Mouse (Mus musculus): ENCODE data around the gene Myo1a.
A peak's percentile ranks its signal among the peaks of the same experiment; 100 is the strongest.

Myo1a gene

DNA sequence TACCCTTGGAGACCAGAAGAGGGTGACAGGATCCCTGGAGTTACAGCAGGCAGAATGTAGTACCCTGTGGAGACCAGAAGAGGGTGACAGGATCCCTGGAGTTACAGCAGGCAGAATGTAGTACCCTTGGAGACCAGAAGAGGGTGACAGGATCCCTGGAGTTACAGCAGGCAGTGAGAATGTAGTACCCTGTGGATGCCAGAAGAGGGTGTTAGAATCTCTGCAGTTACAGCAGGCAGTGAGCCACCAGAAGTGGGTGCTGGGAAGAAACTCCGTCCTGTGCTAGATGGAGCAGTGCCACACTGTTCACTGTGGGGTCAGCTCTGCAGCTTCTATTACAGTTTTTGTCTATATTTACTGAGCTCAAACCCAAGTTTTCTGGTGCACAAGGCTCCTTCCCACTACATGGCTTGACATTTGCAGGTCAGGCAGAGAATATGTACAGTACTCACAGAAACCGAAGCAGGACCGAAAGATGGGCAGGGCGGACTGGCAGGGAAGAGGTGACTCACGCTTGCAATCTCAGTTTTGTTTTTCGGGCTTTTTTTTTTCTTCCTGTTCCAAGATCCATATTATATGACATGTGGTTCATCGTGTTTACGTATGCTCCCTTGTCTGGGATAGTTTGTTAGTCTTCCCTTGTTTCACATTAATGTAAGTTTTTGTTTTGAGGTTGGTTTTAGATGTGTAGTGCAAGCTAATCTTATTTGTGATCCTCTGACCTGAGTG is 30.0 kb upstream of the Myo1a start:
- DNase-seq (ENCODE audit: low spot score): peak; percentile 79

DNA sequence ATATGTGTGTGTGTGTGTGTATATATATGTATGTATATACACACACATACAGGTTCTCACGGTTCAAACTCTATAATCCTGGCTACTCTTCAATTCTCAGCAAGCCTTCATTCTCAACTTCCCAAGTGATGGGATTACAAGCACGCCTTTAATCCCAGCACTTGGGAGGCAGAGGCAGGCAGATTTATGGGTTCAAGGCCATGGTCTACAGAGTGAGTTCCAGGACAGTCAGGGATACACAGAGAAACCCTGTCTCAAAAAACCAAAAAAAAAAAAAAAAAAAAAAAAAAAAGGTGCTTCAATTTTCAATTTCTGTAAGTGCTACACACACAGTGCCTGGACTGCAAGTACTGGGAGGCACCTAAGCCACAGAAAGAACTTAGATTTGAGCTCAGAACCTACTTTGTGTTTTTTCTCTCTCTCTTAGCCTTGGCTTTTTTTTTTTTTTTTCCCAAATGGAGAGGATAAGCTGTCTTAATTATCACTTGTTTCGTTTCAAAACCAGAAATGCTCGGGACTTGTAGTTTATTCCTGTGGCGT is 29.0 kb upstream of the Myo1a start:
- no peak for DNase-seq (ENCODE audit: low spot score)

DNA sequence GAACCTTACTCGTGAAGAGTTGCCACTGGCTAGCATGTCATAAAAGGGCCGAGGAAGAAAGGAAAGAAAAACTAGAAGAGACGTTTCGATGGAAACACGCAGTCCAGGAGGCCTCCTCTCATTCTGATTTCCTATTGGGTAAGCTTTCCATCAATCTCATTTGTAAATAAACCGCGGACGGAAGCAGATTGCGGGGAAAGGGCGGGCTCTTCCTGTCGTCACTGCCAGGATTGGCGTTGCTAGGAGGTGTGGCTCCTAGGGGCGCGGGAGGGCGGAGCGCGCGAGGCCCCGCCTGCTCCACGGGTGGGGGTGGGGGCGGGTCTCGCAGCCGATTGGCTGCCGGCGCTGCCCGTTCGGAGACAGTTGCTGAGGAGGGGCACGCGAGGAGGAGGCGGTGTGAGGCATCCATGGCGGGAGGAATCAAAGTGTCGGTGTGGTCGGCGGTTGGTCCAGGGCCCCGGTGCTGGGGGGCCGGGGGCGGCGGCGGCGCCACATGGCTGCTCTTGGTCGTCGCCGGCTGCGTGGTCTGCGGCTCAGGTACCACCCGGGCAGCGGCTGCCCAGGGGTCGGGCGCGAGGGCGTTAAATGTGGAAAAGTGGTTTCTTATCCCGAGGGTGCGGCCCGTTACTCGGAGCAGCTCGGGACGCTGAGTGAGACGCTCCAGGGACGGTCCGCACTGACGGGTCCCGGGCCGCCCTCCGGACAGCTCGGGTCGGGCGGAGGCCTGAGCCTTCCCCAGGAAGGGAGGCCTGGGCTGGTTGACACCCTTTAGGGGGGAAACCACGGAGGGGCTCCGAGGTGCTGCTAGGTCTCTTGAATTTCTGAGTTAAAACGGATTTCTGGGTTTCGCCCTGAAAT is 28.1 kb upstream of the Myo1a start:
- peak; percentile 96 for DNase-seq (ENCODE audit: low spot score)

DNA sequence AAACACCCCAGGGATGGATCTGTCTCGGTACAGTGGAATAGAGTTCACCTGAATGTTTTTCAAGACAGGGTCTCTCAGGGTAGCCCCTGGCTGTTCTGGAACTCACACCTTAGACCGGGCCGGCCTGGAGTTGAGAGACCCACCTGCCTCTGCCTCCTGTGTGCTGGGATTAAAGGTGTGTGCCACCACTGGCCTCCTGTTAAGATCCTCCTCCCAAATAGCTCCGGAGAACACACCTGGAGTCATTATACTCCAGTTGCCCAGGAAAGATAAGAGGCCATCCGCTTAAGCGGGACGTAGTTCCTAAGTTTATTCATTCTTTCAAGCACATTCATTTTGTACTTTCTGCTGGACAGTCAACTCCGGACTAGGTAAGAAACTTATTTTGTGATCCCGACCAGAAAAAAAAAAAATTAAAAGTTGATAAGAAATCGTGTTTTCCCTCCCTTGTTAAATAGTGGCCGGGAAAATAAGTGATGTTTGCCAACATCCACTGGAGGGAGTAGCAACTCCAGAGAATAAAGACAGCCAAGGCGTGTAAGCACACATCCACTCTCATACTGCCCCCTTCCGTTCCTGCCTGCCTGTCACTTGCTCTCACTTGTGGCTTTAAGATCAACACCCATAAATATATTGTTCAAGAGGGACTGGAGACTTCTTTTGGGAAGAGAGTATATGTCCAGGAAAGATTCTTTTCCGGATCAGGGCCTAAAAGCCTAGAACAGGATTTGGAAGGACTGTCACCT is 27.2 kb upstream of the Myo1a start:
- peak; percentile 91 for DNase-seq (ENCODE audit: low spot score)

DNA sequence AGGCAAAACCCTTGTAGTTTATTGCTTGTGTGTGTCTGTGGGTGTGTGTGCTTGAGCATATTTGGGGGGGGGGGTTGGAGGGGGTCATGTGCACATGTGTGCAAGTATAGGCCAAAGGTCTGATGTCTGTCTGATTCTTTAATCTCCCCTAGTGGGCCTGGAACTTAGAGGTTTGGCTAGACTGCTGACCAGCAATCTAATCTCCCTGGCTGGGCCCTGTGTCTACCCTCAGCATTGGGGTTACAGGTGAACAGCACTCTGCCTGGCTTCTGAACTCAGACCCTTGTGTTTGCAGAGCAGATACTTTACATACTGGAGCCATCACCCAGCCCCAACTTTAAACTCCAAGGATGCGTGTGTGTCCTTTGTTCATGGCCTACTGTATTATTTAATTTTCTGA is 25.8 kb upstream of the Myo1a start:
- DNase-seq (ENCODE audit: low spot score): no peak

DNA sequence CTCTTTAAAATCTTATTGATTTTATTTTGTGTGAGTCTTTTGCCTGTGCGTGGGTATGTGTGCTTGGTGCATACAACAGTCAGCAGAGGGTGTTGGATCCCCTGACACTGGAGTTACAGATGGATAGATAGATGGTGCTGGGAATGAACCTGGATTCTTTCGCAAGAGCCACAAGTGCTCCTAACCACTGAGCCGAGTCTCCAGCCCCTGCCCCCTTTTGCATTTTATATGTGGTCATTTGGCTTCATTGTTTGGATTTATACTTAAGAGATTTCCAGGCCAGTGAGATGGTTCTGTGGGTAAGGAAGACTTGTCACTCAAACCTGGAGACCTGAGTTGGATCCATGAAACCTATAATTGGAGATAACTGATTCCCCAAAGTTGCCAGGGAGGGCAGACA is 25.1 kb upstream of the Myo1a start:
- DNase-seq (ENCODE audit: low spot score): no peak

DNA sequence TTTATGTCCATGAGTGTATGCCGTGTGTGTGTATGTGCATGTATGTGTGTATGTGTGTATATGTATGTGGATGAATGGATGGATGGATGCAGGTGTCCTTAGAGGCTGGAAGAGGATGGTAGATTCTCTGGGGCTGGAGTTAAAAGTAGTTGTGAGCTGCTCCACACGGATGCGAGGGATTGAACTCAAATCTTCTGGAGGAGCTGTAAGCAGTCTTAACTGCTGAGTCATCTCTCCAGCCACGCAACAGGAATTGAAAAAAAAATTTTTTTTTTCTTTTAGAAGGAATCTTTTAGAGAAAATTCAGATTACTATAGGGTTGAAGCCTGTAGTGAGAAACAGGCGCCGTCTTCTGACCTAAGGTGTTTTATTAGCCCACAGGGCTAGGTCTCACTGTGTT is 22.1 kb upstream of the Myo1a start:
- DNase-seq (ENCODE audit: low spot score): no peak

DNA sequence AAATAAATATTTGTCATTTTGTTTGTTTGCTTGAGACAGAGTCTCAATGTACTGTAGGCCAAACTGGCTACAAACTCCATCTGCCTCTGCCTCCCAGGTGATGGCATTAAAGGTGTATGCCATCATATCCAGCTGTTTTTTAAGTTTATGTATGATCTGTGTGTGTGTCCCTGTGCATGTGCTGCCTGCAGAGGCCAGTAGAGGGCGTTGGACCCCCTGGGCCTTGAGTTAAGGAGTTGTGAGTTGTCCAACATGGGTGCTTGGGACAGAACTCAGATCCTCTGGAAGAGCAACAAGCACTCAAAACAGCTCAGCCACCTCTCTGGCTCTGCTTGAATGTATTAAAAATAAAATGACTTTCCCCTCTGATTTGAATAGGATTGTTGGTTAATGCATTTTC is 13.9 kb upstream of the Myo1a start:
- no peak for DNase-seq (ENCODE audit: low spot score)

DNA sequence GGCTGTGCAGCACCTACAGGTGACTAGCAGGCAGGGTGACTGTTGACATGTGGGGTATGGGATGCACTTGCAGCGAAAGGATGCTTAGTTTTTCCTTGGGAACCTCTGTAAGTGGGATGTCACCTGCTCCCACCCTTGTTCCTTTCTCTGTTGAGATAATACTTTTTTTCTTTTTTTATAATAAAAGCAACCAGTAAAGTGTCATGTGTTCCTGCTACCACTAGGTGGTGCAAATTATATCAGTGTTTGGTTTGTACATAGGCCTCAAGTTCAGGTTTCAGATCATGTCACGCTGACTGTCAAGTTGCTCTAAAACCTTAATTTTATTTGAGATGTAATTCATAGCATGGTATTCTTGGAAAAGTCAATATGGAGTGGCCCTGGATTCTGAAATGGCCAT is 10.3 kb upstream of the Myo1a start:
- DNase-seq (ENCODE audit: low spot score): peak; percentile 51

DNA sequence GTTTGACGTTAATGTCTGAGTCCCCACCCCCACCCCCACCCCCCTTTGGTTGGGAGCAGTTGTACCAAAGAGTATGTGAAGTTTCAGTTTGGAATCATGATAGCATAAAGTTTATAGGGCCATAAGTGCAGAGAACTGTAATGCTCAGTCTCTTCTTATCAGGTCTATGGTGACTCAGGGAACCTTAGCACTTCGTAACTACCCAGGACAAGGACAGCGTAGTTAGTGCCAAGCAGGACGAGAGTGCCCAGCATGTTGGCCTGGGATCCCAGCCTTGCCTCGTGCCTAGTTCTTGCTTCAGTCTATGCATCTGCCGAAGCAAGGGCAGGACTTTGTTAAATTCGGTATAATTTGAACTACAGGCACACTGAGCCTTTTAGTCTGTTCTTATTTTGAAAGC is 9.2 kb upstream of the Myo1a start:
- DNase-seq (ENCODE audit: low spot score): no peak

DNA sequence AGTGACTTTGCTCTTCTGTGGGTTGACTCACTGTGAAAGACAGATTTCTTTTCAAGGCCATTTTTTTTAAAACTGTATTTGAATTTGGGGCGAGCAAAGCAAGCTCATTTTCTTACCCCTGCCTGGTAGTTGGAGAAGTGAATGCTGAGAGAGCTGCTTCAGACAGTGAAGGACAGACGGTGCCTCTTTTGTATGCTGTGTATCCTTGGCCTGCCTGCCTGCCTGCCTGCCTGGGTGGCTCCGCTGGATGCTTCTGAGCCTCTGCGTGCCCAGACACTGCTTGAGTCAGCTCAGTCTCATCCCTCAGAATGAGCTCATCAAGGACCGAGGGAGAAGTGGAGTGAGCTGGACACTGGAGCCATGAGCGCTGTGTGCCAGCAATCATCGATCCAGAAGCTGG is 6.0 kb upstream of the Myo1a start:
- no peak for DNase-seq (ENCODE audit: low spot score)

DNA sequence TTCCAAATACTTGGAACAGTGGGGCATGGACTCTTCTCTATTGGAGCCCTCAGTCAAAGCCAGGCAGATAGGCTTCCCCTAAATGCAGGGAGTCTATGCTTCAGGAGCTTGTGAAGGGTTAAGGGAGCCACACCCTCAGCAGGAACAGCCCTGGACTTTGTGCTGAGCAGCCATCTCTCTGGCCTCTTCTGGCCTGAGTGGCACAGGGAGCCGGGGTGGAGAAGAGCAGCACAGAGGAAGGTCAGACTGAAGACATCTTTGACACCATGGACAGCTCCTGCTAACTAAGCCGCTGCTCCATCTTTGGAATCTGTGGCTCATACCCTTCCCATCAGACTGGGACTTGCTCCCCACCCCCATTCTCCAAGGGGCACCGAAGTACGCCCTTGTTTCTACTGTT is 1.7 kb upstream of the Myo1a start:
- peak; percentile 60 for DNase-seq (ENCODE audit: low spot score)

DNA sequence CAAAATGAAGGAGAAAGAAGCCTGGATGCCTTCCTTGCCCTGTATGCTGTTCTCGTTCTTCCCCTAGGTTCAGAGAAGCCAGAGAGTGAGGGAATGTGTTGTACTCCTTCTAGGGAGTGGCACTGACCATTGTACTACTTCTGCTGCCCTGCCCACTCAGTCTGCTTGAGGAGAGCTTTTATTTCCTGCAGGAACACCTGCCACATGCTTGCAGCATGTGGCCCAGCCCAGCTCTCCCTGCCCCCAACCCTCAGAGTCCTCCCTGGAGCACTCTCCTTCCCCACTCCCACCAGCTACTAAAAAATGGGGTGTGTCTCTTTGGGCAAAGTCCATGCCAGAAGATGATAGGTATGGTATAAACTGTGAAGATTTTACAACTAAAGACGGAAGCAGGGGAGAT is 677 bp upstream of the Myo1a start:
- DNase-seq (ENCODE audit: low spot score): no peak

DNA sequence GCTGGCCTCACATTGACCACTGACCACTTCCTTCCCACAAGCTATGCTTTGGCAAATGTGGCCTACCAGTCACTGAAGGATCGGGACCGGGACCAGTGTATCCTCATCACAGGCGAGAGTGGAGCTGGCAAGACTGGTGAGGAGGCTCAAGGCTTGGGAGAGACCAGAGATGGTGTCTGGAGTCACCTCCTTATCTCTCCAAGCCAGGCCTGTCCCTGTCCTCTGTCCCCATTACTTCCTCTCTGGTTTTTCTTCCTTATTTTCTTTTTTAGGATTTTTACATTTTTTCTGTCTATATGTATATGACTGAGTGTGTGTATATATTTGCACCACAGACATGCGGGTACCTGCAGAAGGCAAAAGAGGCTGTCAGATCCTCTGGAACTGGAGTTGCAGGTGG is 813 bp downstream of the Myo1a start:
- DNase-seq (ENCODE audit: low spot score): no peak

DNA sequence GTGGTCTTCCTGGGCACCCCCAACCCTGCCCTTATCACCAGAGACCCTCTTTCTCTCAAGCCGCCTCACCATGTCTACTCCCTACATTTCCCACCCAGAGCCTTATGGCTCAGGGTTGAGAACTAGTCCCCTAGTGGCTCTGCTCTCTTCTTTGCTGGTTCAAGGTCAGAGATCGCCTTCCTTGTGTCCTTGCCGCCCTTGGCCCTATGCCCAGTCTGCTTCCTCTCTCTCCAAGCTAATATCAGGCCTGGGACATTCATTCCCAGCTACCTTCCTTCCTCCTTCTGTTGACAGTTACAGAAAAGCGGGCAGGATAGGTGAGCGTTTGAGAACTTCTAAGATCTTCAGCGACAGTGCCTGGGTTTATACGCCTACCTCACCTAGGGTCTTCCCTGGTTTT is 2.8 kb downstream of the Myo1a start:
- DNase-seq (ENCODE audit: low spot score): no peak

DNA sequence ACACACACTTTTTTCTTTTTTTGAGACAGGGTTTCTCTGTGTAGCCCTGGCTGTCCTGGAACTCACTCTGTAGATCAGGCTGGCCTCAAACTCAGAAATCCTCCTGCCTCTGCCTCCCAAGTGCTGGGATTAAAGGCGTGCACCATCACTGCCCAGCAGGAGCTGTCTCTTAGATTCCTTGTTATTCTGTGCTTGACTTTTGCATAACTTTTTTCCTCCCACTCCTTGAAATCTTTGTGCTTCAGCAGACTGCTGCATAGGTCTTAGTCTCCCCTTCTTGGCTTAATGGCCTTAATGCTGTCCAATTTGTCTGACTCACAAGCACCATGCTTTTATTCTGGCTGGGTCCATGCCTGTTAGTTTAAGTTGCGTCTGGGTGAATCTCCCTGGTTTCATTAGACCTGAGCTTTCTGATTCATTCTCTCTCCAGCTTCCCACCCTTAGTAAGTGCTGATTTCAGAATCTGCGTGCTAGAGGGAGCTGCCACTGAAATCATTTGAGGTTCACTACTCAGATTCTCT is 3.9 kb downstream of the Myo1a start:
- DNase-seq (ENCODE audit: low spot score): no peak

DNA sequence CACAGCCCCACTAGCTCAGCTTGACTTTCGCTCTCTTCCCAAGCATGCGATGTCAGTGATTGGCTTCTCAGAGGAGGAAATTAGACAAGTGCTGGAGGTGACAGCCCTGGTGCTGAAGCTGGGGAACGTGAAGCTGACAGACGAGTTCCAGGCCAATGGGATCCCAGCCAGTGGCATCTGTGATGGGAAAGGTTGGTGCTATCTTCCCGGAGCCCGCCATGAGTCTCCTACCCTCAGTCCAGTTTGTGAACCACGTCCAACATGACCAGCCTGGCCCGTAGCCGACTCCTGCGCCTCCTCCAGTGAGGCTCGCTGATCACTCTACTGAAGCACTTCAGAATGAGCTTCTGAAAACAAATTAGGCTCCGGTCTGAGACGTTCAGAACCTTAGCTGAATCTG is 5.4 kb downstream of the Myo1a start:
- no peak for DNase-seq (ENCODE audit: low spot score)

DNA sequence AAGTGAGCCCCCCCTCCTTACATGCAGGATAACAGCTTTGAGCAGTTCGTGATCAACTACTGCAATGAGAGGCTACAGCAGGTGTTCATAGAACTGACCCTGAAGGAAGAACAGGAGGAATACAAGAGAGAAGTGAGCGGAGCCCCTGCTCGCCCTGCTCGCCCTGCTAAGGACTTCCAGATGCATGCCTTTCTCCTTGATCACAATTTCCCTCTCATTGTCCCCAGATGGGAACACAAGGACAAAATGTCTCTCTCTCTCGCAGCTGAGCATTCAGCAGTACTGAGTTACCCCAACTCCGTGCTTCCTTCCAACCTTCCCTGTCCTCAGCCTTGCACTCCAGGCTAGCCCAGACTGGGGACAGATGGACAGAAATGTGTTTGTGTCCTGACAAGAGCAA is 7.8 kb downstream of the Myo1a start:
- no peak for DNase-seq (ENCODE audit: low spot score)

DNA sequence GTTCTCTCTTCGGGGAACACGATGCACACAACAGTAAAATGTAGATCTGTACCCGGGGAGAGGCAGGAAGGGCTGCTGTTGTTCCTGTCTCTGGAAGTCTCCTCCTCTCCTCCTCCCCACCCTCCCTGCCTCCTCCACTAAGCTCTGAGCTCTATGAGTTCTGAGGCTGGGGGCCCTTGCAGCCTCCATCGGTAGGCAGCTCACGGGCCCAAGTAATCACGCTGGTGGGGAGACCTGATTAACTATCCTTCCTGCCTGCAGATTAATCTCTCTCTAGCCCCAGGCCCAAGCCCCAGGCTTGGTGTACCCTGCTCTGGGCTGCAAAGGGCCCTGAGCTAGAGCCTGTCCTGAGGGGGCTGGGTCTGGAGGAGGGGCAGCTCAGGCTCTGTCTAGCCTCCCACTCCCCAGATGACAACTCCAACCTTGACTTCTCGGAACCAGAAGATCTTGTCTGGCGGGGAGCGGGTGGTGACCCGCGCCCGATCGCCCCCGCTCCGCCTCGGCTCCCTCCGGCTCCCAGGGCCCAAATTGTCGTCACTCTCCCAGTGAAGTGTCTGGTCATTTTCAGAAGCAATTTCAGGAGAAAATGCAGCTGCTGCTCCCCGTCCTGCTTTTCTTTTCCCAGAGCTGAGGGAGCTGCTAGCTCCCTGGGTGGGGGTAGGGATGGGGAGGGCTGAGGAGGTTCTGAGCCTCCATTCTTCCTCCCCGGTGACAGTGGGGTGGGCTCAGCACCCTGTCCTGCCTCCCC is 16.9 kb downstream of the Myo1a start:
- DNase-seq (ENCODE audit: low spot score): no peak

DNA sequence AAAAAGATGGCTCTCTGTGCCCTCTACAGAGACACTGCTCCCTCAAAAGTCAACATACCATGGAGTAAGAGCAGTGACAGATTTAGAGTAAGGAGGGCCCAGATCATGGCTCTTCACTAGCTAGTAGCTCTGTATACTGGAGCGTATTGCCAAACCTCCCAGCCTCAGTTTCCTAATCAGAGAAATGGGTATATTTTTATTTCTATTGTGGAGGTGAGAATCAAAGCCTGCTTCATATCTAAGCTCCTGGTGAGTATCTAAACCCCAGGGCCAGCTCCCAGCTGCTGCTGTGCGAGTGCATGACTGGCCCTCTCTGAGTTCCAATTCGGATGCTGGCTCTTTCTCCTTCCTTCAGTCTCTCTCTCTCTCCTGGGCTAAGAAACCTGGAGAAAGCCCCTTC is 19.2 kb downstream of the Myo1a start, which contains the start of gene Tac2:
Tac2 (plus strand) TSS at position 301 of the 400 bp plus-strand sequence.
- DNase-seq (ENCODE audit: low spot score): no peak

DNA sequence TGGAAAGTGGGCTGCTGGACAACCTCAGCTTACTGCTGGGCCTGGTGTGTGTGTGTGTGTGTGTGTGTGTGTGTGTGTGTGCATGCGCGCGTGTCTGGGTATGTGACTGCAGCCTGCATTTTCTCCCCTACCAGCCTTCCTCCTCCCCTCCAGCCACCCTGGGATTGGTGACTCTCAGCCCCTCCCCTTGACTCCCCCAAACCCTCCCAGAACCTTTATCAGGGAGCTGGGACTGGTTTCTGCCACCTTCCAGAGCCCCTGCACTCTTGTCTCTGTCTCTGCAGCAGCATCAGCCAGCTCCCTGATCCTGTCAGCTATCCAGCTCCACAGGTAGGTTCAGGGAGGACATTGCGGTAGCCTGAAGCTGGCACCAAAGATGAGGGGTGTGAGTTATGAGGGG is 20.2 kb downstream of the Myo1a start:
- no peak for DNase-seq (ENCODE audit: low spot score)

DNA sequence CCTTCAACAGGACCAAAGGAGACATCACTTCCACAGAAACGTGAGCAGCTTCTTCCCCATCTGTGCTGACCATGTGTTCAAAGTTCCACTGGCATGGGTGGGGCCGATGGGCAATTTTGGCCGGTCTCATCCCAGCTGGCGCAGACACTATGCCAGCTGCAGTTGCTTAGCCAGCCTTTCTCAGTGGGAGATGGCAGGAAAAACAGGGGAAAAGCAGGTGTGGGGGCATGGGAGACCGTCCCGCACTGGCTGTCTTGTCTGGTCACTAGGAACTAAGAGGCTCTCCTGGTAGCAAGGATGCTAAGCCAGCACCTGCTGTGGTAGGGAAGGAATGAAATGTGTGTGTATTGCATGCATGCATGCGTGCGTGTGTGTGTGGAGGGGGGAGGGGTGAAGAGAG is 23.5 kb downstream of the Myo1a start:
- no peak for DNase-seq (ENCODE audit: low spot score)

All from embryo, embryonic 10 days (tissue).